Mouse (Mus musculus): ENCODE data around the gene Tut1. TPM values are rescaled to one million over a fixed set of nuclear protein-coding genes. Genes with fewer than 3 reads are reported as not detected.

The Tut1 gene
- total and polyA plus RNA-seq, 2 experiments from 2014 or later, result 10.4 to 18.0 TPM

DNA sequence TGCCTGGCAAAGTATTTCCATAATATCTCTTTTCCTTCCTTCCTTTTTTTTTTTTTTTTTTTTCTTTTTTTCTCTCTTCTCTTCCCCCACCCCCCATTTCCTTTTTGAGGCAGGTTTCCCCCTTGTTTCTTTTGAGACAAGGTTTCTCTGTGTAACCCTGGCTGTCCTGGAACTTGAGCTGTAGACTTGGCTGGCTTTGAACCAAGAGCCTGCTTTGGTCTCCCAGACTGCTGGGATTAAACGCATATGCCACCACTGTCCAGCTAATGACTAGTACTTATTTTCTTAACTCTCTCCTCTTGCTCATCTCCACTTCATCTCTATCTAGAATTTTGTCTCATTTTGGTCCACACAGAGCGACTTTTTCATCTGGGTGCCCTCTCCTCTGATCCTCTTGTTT, 10.6 kb upstream of the Tut1 start:
- Histone ChIP-seq H3K36me3 (replicated peaks; ENCODE audit: control insufficient read depth, insufficient read depth, low read length) (peaks cover 39% of the 10 kb centered on the region), H3K27me3 (ENCODE audit: control insufficient read depth, insufficient read depth, low read length) (no peaks in the 10 kb centered on the region), H3K9ac (replicated peaks; ENCODE audit: low read depth, low read length) (peak overlapping the region; percentile 94), H3K9me3 (replicated peaks; ENCODE audit: control insufficient read depth, low read length) (no peaks in the 10 kb centered on the region), H3K4me1 (ENCODE audit: control insufficient read depth, insufficient read depth) (peaks cover 20% of the 10 kb centered on the region; the same call in 1 of the 2 replicates), H3K4me3 (ENCODE audit: low read depth, low read length) (peak overlapping the region; percentile 68), H3K27ac (ENCODE audit: low read depth) (peak overlapping the region; percentile 97), H3K4me2 (ENCODE audit: low read depth, low read length) (peak overlapping the region; percentile 68)
- no peak for DNase-seq (ENCODE audit: low spot score)
- WGBS, result 61% methylated on average over 2 of the region's 2 CpGs
- no peak for ATAC-seq (ENCODE audit: insufficient read depth, low read depth)
- no peak for TF ChIP-seq EP300 (IDR thresholded peaks at IDR 0.05; ENCODE audit: low read depth)
- TF ChIP-seq CTCF (IDR thresholded peaks at IDR 0.05; ENCODE audit: low read depth), result no peak

DNA sequence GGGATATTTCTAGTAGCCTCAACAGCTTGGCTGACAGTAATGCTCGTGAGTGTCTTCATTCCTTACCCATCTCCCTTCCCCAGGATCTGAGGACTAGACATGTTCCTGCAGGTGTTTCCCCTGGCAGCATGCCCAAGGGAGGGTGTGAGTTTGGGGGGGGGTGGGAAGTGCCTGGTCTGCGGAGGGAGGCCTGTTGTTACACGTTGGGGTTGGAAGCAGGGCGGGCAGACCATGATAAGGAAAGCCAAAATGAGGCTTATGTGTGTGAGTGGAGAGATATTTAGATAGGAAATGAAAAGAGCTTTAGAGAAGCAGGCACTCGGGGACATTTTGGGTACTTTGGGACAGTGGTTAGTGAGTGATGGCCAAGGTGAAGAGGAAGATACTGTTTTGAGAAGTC, 9.6 kb upstream of the Tut1 start:
- no peak for DNase-seq (ENCODE audit: low spot score)
- H3K36me3 ChIP-seq (replicated peaks; ENCODE audit: control insufficient read depth, insufficient read depth, low read length), result peaks cover 38% of the 10 kb centered on the region
- H3K4me2 ChIP-seq (ENCODE audit: low read depth, low read length), result peak overlapping the region; percentile 68
- H3K9me3 ChIP-seq (replicated peaks; ENCODE audit: control insufficient read depth, low read length), result no peaks in the 10 kb centered on the region
- TF ChIP-seq CTCF (IDR thresholded peaks at IDR 0.05; ENCODE audit: low read depth), result no peak
- TF ChIP-seq EP300 (IDR thresholded peaks at IDR 0.05; ENCODE audit: low read depth), result no peak
- H3K4me1 ChIP-seq (ENCODE audit: control insufficient read depth, insufficient read depth), result peaks cover 20% of the 10 kb centered on the region; the same call in 1 of the 2 replicates
- H3K4me3 ChIP-seq (ENCODE audit: low read depth, low read length), result no peak overlapping the region
- ATAC-seq (ENCODE audit: insufficient read depth, low read depth), result no peak
- peak overlapping the region; percentile 27 for H3K27ac ChIP-seq (ENCODE audit: low read depth)
- WGBS, result 31% methylated on average over 5 of the region's 5 CpGs
- H3K27me3 ChIP-seq (ENCODE audit: control insufficient read depth, insufficient read depth, low read length), result no peaks in the 10 kb centered on the region
- no peak overlapping the region for H3K9ac ChIP-seq (replicated peaks; ENCODE audit: low read depth, low read length)

- Histone ChIP-seq H3K36me3 (replicated peaks; ENCODE audit: control insufficient read depth, insufficient read depth, low read length) (peaks cover 40% of the 10 kb centered on the region), H3K27me3 (ENCODE audit: control insufficient read depth, insufficient read depth, low read length) (no peaks in the 10 kb centered on the region)
- 22% methylated on average over 5 of the region's 5 CpGs for WGBS
These were observed 8.9 kb upstream of the Tut1 start for GRCm38 (mm10) chr19:8944750-8945149.

GRCm38 (mm10) chr19:8945251-8945650, 8.4 kb upstream of the Tut1 start:
- no peaks in the 10 kb centered on the region for H3K27me3 ChIP-seq (ENCODE audit: control insufficient read depth, insufficient read depth, low read length)
- peak overlapping the region; percentile 24 for H3K4me2 ChIP-seq (ENCODE audit: low read depth, low read length)
- no peaks in the 10 kb centered on the region for H3K9me3 ChIP-seq (replicated peaks; ENCODE audit: control insufficient read depth, low read length)
- TF ChIP-seq EP300 (IDR thresholded peaks at IDR 0.05; ENCODE audit: low read depth) (no peak), CTCF (IDR thresholded peaks at IDR 0.05; ENCODE audit: low read depth) (no peak)
- WGBS, result 56% methylated on average over 6 of the region's 6 CpGs
- peak overlapping the region; percentile 36; the same call in 1 of the 2 replicates for H3K27ac ChIP-seq (ENCODE audit: low read depth)
- H3K4me3 ChIP-seq (ENCODE audit: low read depth, low read length), result 0 out of 2 replicates have a peak overlapping the region, but pooled peaks have one; percentile 10
- peaks cover 43% of the 10 kb centered on the region for H3K36me3 ChIP-seq (replicated peaks; ENCODE audit: control insufficient read depth, insufficient read depth, low read length)
- H3K9ac ChIP-seq (replicated peaks; ENCODE audit: low read depth, low read length), result 0 out of 2 replicates have a peak overlapping the region, but pooled peaks have one; percentile 14
- peaks cover 20% of the 10 kb centered on the region; the same call in 1 of the 2 replicates for H3K4me1 ChIP-seq (ENCODE audit: control insufficient read depth, insufficient read depth)
- ATAC-seq (ENCODE audit: insufficient read depth, low read depth) (no peak), DNase-seq (ENCODE audit: low spot score) (no peak)

More at GRCm38 (mm10) chr19:8944750-8945149, 8.9 kb upstream of the Tut1 start:
- TF ChIP-seq EP300 (IDR thresholded peaks at IDR 0.05; ENCODE audit: low read depth), result 0 out of 2 replicates have a peak, but pooled peaks have one; percentile 46
- no peak for TF ChIP-seq CTCF (IDR thresholded peaks at IDR 0.05; ENCODE audit: low read depth)
- H3K27ac ChIP-seq (ENCODE audit: low read depth), result peak overlapping the region; percentile 36; the same call in 1 of the 2 replicates
- H3K4me3 ChIP-seq (ENCODE audit: low read depth, low read length), result 0 out of 2 replicates have a peak overlapping the region, but pooled peaks have one; percentile 10
- ATAC-seq (ENCODE audit: insufficient read depth, low read depth) (no peak), DNase-seq (ENCODE audit: low spot score) (peak; percentile 73)
- no peaks in the 10 kb centered on the region for H3K9me3 ChIP-seq (replicated peaks; ENCODE audit: control insufficient read depth, low read length)
- H3K4me2 ChIP-seq (ENCODE audit: low read depth, low read length), result peak overlapping the region; percentile 68
- H3K4me1 ChIP-seq (ENCODE audit: control insufficient read depth, insufficient read depth), result peaks cover 20% of the 10 kb centered on the region; the same call in 1 of the 2 replicates
- 0 out of 2 replicates have a peak overlapping the region, but pooled peaks have one; percentile 14 for H3K9ac ChIP-seq (replicated peaks; ENCODE audit: low read depth, low read length)

GRCm38 (mm10) chr19:8946929-8947328, 6.7 kb upstream of the Tut1 start:
- ATAC-seq (ENCODE audit: insufficient read depth, low read depth) (no peak), DNase-seq (ENCODE audit: low spot score) (no peak)
- WGBS, result 70% methylated on average over 7 of the region's 7 CpGs
- Histone ChIP-seq H3K4me1 (ENCODE audit: control insufficient read depth, insufficient read depth) (peaks cover 20% of the 10 kb centered on the region; the same call in 1 of the 2 replicates), H3K4me2 (ENCODE audit: low read depth, low read length) (no peak overlapping the region), H3K27me3 (ENCODE audit: control insufficient read depth, insufficient read depth, low read length) (no peaks in the 10 kb centered on the region), H3K4me3 (ENCODE audit: low read depth, low read length) (no peak overlapping the region), H3K27ac (ENCODE audit: low read depth) (no peak overlapping the region), H3K9me3 (replicated peaks; ENCODE audit: control insufficient read depth, low read length) (no peaks in the 10 kb centered on the region), H3K36me3 (replicated peaks; ENCODE audit: control insufficient read depth, insufficient read depth, low read length) (peaks cover 59% of the 10 kb centered on the region), H3K9ac (replicated peaks; ENCODE audit: low read depth, low read length) (no peak overlapping the region)
- TF ChIP-seq EP300 (IDR thresholded peaks at IDR 0.05; ENCODE audit: low read depth), result no peak

- Histone ChIP-seq H3K27me3 (ENCODE audit: control insufficient read depth, insufficient read depth, low read length) (no peaks in the 10 kb centered on the region), H3K36me3 (replicated peaks; ENCODE audit: control insufficient read depth, insufficient read depth, low read length) (peaks cover 60% of the 10 kb centered on the region), H3K27ac (ENCODE audit: low read depth) (no peak overlapping the region), H3K4me1 (ENCODE audit: control insufficient read depth, insufficient read depth) (peaks cover 6% of the 10 kb centered on the region; the same call in 1 of the 2 replicates), H3K4me3 (ENCODE audit: low read depth, low read length) (no peak overlapping the region), H3K9me3 (replicated peaks; ENCODE audit: control insufficient read depth, low read length) (no peaks in the 10 kb centered on the region), H3K4me2 (ENCODE audit: low read depth, low read length) (no peak overlapping the region), H3K9ac (replicated peaks; ENCODE audit: low read depth, low read length) (no peak overlapping the region)
- TF ChIP-seq EP300 (IDR thresholded peaks at IDR 0.05; ENCODE audit: low read depth) (no peak), CTCF (IDR thresholded peaks at IDR 0.05; ENCODE audit: low read depth) (no peak)
- 83% methylated on average over 5 of the region's 5 CpGs for WGBS
- no peak for DNase-seq (ENCODE audit: low spot score)
- ATAC-seq (ENCODE audit: insufficient read depth, low read depth), result no peak
These were observed 3.5 kb upstream of the Tut1 start for GRCm38 (mm10) chr19:8950190-8950589.

Measured in heart, postnatal 0 days (tissue).